In the genomic region with DNA sequence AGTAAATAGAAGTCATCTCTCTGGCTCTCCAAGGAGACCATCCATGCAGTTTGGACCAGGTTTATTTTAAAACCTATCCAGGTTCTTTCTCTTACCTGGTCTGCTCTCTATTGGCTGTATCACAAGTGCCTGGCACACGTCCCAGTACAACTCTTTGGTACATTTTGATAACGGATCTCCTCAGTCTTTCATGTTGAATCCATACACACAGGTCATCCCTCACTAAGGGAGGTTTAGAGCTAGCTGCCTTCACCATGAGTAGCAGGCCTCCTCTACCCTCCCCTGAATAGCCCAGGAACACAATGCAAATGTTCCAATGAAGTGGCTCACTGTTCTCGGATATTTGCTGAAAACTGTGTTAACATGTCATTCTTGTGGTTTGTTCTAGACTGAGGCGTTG, we compare ENCODE assay signal across 26 mouse cellular contexts.
DNase-seq lines count a peak whose midpoint lies in the region; ATAC-seq and TF ChIP-seq lines count a peak whose summit lies in the region.
"Had no signal": no experiment of that assay in that cellular context is flagged by ENCODE, and none has a peak within 500 bp of the region (broad histone marks: within the 10 kb centered on the region; RNA-seq: fewer than 3 reads in every experiment).

No protein-coding gene starts in this region.

- no peak overlapping the region for H3K27ac ChIP-seq in MEL (ENCODE audit: control insufficient read depth, low read depth, low read length)
- H3K27ac ChIP-seq in heart, embryonic 12.5 days (ENCODE audit: poor library complexity, severe bottlenecking), result peak overlapping the region; percentile 72
- H3K27ac ChIP-seq: forebrain, embryonic 15.5 days; hindbrain, embryonic 10.5 days; hindbrain, postnatal 0 days; kidney, embryonic 15.5 days; neural tube, embryonic 15.5 days had no signal

- H3K9ac ChIP-seq in MEL (ENCODE audit: control insufficient read depth, low read depth, low read length, poor library complexity, severe bottlenecking), result no peak overlapping the region
- no peak overlapping the region for H3K9ac ChIP-seq in heart, embryonic 12.5 days
- H3K9ac ChIP-seq: forebrain, embryonic 15.5 days; kidney, embryonic 15.5 days; neural tube, embryonic 15.5 days had no signal

- H3K4me1 ChIP-seq in MEL (ENCODE audit: control insufficient read depth in 1 of 2, insufficient read depth in 2 of 2, low read length in 2 of 2), result no peaks in the 10 kb centered on the region
- H3K4me1 ChIP-seq in heart, embryonic 12.5 days (replicated peaks), result peaks cover 35% of the 10 kb centered on the region
- H3K4me1 ChIP-seq: forebrain, embryonic 15.5 days; kidney, embryonic 15.5 days; neural tube, embryonic 15.5 days had no signal

- WGBS in heart, embryonic 12.5 days, result 58% methylated on average over 4 of the region's 4 CpGs

- TF ChIP-seq CTCF in MEL (IDR thresholded peaks at IDR 0.05 in 2 of 3, conservative IDR thresholded peaks at IDR 0.05 in 1 of 3; ENCODE audit: control insufficient read depth in 1 of 3, insufficient read depth in 1 of 3, low read depth in 2 of 3, low read length in 3 of 3, poor library complexity in 1 of 3, severe bottlenecking in 1 of 3), result no peak

- no peaks in the 10 kb centered on the region for H3K79me2 ChIP-seq in MEL (ENCODE audit: control insufficient read depth, insufficient read depth, low read length, poor library complexity)

- intact Hi-C loops in heart, postnatal 10 days (cut with DNase I), result loop anchor here (5.0 kb wide), 2 partner anchors 82 to 152 kb away; no protein-coding TSS in a partner anchor

- TF ChIP-seq EP300 in MEL (IDR thresholded peaks at IDR 0.05; ENCODE audit: low read depth in 1 of 2, low read length in 2 of 2), result no peak

- no peak overlapping the region for H3K4me3 ChIP-seq in MEL (ENCODE audit: control insufficient read depth in 1 of 2, insufficient read depth in 1 of 2, low read depth in 2 of 2, low read length in 2 of 2)
- H3K4me3 ChIP-seq in heart, embryonic 12.5 days, result no peak overlapping the region
- H3K4me3 ChIP-seq: forebrain, embryonic 15.5 days; hindbrain, embryonic 10.5 days; kidney, embryonic 15.5 days; neural tube, embryonic 15.5 days had no signal

- no peaks in the 10 kb centered on the region for H3K36me3 ChIP-seq in MEL (ENCODE audit: control insufficient read depth in 1 of 2, insufficient read depth in 2 of 2, low read length in 2 of 2)
- H3K36me3 ChIP-seq in heart, embryonic 12.5 days, result no peaks in the 10 kb centered on the region
- H3K36me3 ChIP-seq: forebrain, embryonic 15.5 days; G1E; hindbrain, embryonic 10.5 days; kidney, embryonic 15.5 days; neural tube, embryonic 15.5 days had no signal

- H3K9me3 ChIP-seq in MEL (replicated peaks; ENCODE audit: insufficient read depth, low read length), result no peaks in the 10 kb centered on the region
- 0 out of 2 replicates have a peak, but pooled peaks cover 4% of the 10 kb centered on the region for H3K9me3 ChIP-seq in heart, embryonic 12.5 days (replicated peaks)
- H3K9me3 ChIP-seq: forebrain, embryonic 15.5 days; G1E; hindbrain, embryonic 10.5 days; kidney, embryonic 15.5 days; neural tube, embryonic 15.5 days had no signal

- no peaks in the 10 kb centered on the region for H3K27me3 ChIP-seq in MEL (ENCODE audit: control insufficient read depth in 1 of 2, insufficient read depth in 2 of 2, low read length in 2 of 2)
- H3K27me3 ChIP-seq in heart, embryonic 12.5 days (replicated peaks), result no peaks in the 10 kb centered on the region
- H3K27me3 ChIP-seq: CH12.LX; forebrain, embryonic 15.5 days; kidney, embryonic 15.5 days; neural tube, embryonic 15.5 days had no signal

- TF ChIP-seq RAD21 in MEL (IDR thresholded peaks at IDR 0.05; ENCODE audit: low read depth, low read length), result no peak

- TF ChIP-seq POLR2A in MEL (IDR thresholded peaks at IDR 0.05; ENCODE audit: control insufficient read depth in 1 of 2, insufficient read depth in 1 of 2, low read depth in 1 of 2, low read length in 2 of 2, poor library complexity in 1 of 2), result no peak

- H3K4me2 ChIP-seq in heart, embryonic 12.5 days, result no peak overlapping the region
- H3K4me2 ChIP-seq: forebrain, embryonic 15.5 days; kidney, embryonic 15.5 days; liver, embryonic 11.5 days; midbrain, embryonic 11.5 days; neural tube, embryonic 15.5 days had no signal

- DNase-seq in MEL (ENCODE audit: low read depth, low spot score), result peak; percentile 2
- peak; percentile 58 to 68 for DNase-seq in heart, adult 18-20 months
- peak; percentile 66 to 67 for DNase-seq in heart, postnatal 10 days
- DNase-seq in ovary, postnatal 36 days (ENCODE audit: low spot score), result no peak
- DNase-seq in lung, postnatal 10 days, result no peak
- no peak for DNase-seq in cerebellum, postnatal 14 days
- DNase-seq: adrenal gland, adult 2 months; B cell, adult 2 months; cerebellum, adult 11 months; cerebellum, postnatal 25 days; embryo, embryonic 11 days; lung, adult 18-20 months; lung, postnatal 14 days; thymus, adult 18-20 months; thymus, postnatal 36 days had no signal

- ATAC-seq in heart, embryonic 12.5 days (ENCODE audit: insufficient number of reproducible peaks, low FRiP score), result no peak
- ATAC-seq: forebrain, embryonic 15.5 days; hindbrain, postnatal 0 days; intestine, embryonic 16.5 days had no signal

TF ChIP-seq in MEL, 35 proteins besides CTCF, POLR2A, EP300 and RAD21:
- TF ChIP-seq SIN3A (IDR thresholded peaks at IDR 0.05; ENCODE audit: low read length) (no peak), RCOR1 (IDR thresholded peaks at IDR 0.05; ENCODE audit: low read depth, low read length) (no peak), MAFK (IDR thresholded peaks at IDR 0.05; ENCODE audit: borderline replicate concordance, low read depth, low read length) (no peak), ZNF384 (IDR thresholded peaks at IDR 0.05; ENCODE audit: low read depth, low read length) (no peak), NRF1 (IDR thresholded peaks at IDR 0.05; ENCODE audit: insufficient read depth, low read depth, low read length, poor library complexity, severe bottlenecking) (no peak), CHD2 (IDR thresholded peaks at IDR 0.05; ENCODE audit: low read length) (no peak), ELF1 (IDR thresholded peaks at IDR 0.05; ENCODE audit: low read depth, low read length) (no peak), MYC (IDR thresholded peaks at IDR 0.05; ENCODE audit: low read depth, low read length) (no peak), GATA1 (IDR thresholded peaks at IDR 0.05; ENCODE audit: low read depth, low read length) (no peak), MAX (IDR thresholded peaks at IDR 0.05; ENCODE audit: low read length) (no peak), HCFC1 (IDR thresholded peaks at IDR 0.05; ENCODE audit: low read depth, low read length) (no peak), ETS1 (IDR thresholded peaks at IDR 0.05; ENCODE audit: low read depth, low read length) (no peak), ZMIZ1 (IDR thresholded peaks at IDR 0.05; ENCODE audit: low read depth, low read length) (no peak), NELFE (IDR thresholded peaks at IDR 0.05; ENCODE audit: low read depth, low read length) (no peak), KAT2A (conservative IDR thresholded peaks at IDR 0.05; ENCODE audit: low read depth, low read length) (no peak), USF2 (IDR thresholded peaks at IDR 0.05; ENCODE audit: borderline replicate concordance in 1 of 2, insufficient read depth in 1 of 2, low read depth in 1 of 2, low read length in 2 of 2) (no peak)

Comparison
In these comparisons a context has a peak if more than half of its experiments do, and no peak if none do; other contexts are left out.
1. DNase-seq: peak in MEL (single experiment), heart, adult 18-20 months (2 of 2) and heart, postnatal 10 days (2 of 2); none in ovary, postnatal 36 days (single experiment), lung, postnatal 10 days (single experiment) and cerebellum, postnatal 14 days (0 of 2).